Mouse (Mus musculus): ENCODE measurements around the gene Spata45. TPM values are rescaled to one million over a fixed set of nuclear protein-coding genes. Genes with fewer than 3 reads are reported as not detected.

The Spata45 gene
- polyA plus RNA-seq, 1 experiment from 2014 or later: not detected

- no peaks in the 10 kb centered on the region for H3K4me1 ChIP-seq
- 67% methylated on average over 7 of the region's 7 CpGs for WGBS
- H3K27me3 ChIP-seq (replicated peaks): no peaks in the 10 kb centered on the region
- H3K9me3 ChIP-seq: no peaks in the 10 kb centered on the region
- H3K9ac ChIP-seq: no peak overlapping the region
- no peak for ATAC-seq (ENCODE audit: insufficient read depth, low FRiP score, low read depth)
- no peaks in the 10 kb centered on the region for H3K36me3 ChIP-seq
- no peak overlapping the region for H3K4me3 ChIP-seq (replicated peaks)
- no peak overlapping the region for H3K27ac ChIP-seq
- H3K4me2 ChIP-seq: no peak overlapping the region
These were observed 9.9 kb downstream of the Spata45 start for GRCm38 (mm10) chr1:191046231-191046824.

GRCm38 (mm10) chr1:191053555-191053954 is 17.1 kb downstream of the Spata45 start:
- Histone ChIP-seq H3K36me3 (no peaks in the 10 kb centered on the region), H3K9ac (no peak overlapping the region), H3K4me3 (replicated peaks) (no peak overlapping the region), H3K4me2 (no peak overlapping the region), H3K27ac (no peak overlapping the region), H3K9me3 (no peaks in the 10 kb centered on the region), H3K4me1 (no peaks in the 10 kb centered on the region), H3K27me3 (replicated peaks) (no peaks in the 10 kb centered on the region)
- ATAC-seq (ENCODE audit: insufficient read depth, low FRiP score, low read depth): no peak
- 81% methylated on average over 3 of the region's 3 CpGs for WGBS

DNA sequence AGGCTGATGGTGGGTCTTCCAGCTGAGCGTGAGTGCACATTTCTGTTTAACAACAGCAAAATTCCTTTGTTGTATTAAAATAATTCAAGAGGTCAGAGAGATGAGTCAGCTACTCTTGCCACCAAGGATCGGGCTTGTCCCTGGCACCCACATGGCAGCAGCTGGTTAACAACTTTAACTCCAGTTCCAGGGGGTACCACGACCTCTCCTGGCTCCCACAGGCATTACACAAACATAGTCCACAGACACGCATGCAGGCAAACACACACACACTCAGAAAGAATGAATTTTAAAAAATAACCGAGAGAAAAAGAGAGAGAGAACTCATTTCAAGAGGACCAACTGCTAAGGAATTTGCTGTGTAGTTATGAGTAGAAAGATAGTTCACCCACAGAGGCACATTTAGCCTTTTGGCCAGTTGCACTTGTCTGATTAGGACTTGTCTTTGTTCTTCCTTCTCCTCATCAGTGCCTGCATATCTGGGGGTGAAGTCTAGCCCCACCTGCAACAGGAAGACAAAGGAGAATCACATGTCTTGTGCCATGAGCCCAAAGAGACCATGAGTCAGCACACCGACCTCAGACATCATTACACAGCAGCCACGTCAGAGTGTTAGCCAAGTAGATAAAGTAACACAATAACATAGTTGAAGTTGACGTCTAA is 18.6 kb downstream of the Spata45 start:
- whole genome bisulfite sequencing: 67% methylated on average over 8 of the region's 8 CpGs
- Histone ChIP-seq H3K4me2 (no peak overlapping the region), H3K4me1 (no peaks in the 10 kb centered on the region), H3K4me3 (replicated peaks) (no peak overlapping the region), H3K27ac (no peak overlapping the region), H3K9ac (no peak overlapping the region), H3K36me3 (no peaks in the 10 kb centered on the region), H3K9me3 (no peaks in the 10 kb centered on the region), H3K27me3 (replicated peaks) (no peaks in the 10 kb centered on the region)
- ATAC-seq (ENCODE audit: insufficient read depth, low FRiP score, low read depth): no peak

DNA sequence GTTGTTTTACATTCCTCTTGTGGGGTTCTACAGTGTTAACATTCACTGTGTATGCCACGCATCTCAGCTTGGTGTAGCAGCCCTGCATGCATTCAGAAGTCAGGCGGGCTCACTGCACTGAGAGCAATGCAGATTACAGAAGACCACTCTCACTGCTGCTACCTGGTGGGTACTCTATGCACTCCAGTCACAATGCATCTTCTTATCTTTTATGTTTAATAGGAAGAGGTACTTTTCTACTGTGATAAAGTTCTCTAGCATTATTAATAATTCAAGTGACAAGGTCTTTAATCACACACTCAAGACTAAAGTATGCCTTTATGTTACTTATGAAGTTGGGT is 19.1 kb downstream of the Spata45 start:
- no peak overlapping the region for H3K4me2 ChIP-seq

GRCm38 (mm10) chr1:191057461-191057860 is 21.0 kb downstream of the Spata45 start:
- H3K27ac ChIP-seq: no peak overlapping the region
- WGBS: 65% methylated on average over 3 of the region's 3 CpGs
- H3K9ac ChIP-seq: no peak overlapping the region
- H3K4me3 ChIP-seq (replicated peaks): no peak overlapping the region
- H3K9me3 ChIP-seq: no peaks in the 10 kb centered on the region
- H3K36me3 ChIP-seq: no peaks in the 10 kb centered on the region
- ATAC-seq (ENCODE audit: insufficient read depth, low FRiP score, low read depth): no peak
- H3K4me1 ChIP-seq: no peaks in the 10 kb centered on the region
- no peaks in the 10 kb centered on the region for H3K27me3 ChIP-seq (replicated peaks)
- no peak overlapping the region for H3K4me2 ChIP-seq

More for the DNA sequence above, 19.1 kb downstream of the Spata45 start:
- Histone ChIP-seq H3K9ac (no peak overlapping the region), H3K4me1 (no peaks in the 10 kb centered on the region), H3K36me3 (no peaks in the 10 kb centered on the region), H3K4me3 (replicated peaks) (no peak overlapping the region), H3K27me3 (replicated peaks) (no peaks in the 10 kb centered on the region), H3K9me3 (no peaks in the 10 kb centered on the region), H3K27ac (no peak overlapping the region)
- no peak for ATAC-seq (ENCODE audit: insufficient read depth, low FRiP score, low read depth)
- WGBS: 58% methylated on average over 2 of the region's 2 CpGs

DNA sequence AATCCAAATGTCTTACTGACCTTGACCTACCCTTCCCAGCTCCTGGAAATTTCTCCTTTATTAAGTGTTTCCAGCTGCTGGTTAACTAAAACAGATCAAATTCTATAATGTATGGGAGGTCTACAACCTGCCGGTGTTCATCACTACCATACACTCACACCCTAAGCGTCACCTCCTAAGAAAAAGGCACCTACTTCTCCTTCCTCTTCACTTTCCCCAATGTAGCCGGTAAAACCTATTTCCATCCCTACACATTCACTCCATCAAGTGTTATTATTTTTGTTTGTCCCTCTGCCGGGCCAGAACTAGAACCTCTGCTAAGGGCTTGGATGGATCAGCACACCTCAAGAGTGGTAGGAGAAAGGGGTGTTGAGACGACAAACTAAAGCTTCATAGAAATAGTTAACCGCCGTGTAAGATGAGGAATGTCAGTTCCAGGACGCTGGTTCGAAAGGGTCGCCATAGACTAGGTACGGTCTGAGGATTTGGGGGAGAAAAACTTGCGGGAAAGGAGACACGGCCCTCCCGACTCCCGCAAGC is 25.9 kb downstream of the Spata45 start:
- no peaks in the 10 kb centered on the region for H3K9me3 ChIP-seq
- H3K27me3 ChIP-seq (replicated peaks): no peaks in the 10 kb centered on the region
- ATAC-seq (ENCODE audit: insufficient read depth, low FRiP score, low read depth): peak; percentile 33; the same call in 1 of the 2 replicates
- H3K4me3 ChIP-seq (replicated peaks): peak overlapping the region; percentile 81
- WGBS: 5% methylated on average over 15 of the region's 15 CpGs
- H3K36me3 ChIP-seq: peaks cover 11% of the 10 kb centered on the region; the same call in 1 of the 2 replicates
- peaks cover 11% of the 10 kb centered on the region; the same call in 1 of the 2 replicates for H3K4me1 ChIP-seq
- peak overlapping the region; percentile 37 for H3K9ac ChIP-seq
- no peak overlapping the region for H3K27ac ChIP-seq
- peak overlapping the region; percentile 83 for H3K4me2 ChIP-seq

DNA sequence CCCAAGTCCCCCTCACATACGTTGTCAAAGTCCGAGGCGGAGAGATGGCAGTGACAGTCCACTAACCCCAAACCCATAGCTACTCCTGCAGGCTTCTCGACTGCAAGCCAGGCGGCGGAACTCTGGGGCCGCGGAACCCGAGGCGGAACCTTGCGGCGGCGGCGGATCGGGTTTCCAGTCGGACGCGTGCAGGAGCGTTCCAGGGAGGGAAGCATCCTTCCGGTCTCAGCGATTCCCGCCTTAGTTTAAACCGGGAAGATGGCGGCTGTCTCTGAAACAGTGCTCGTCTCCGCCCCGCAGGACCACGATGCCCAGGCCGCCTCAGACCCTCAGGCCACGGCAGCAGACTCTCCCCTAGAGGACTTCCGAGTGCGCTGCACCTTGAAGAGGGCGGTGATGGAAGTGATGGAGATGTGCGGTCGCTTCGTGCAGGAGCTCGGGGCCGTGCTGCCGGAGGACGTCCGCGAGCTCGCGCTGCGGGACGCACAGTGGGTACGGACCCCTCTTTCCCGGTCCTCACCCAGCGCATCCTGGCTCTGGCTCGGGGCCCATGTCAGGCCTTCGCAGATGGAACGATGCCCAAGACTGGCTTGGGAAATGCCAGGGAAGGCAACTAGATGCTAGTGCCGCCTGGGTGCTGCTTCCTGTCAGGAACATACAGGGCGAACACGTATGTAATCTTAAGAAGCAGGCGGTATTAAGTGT is 26.5 kb downstream of the Spata45 start, which contains the start of the genes Tatdn3 and Nsl1:
Gene Tatdn3, minus strand, starts transcription at position 152 of the 705 bp plus-strand sequence.
Gene Nsl1, plus strand, starts transcription at position 232 of the 705 bp plus-strand sequence.
- peak within 1 kb of the TSS; percentile 81 for H3K4me3 ChIP-seq (replicated peaks)
- H3K4me1 ChIP-seq: peaks cover 11% of the 10 kb centered on the region; the same call in 1 of the 2 replicates
- no peak within 1 kb of the TSS for H3K27ac ChIP-seq
- H3K9ac ChIP-seq: peak within 1 kb of the TSS; percentile 81
- ATAC-seq (ENCODE audit: insufficient read depth, low FRiP score, low read depth): peak; percentile 90
- H3K4me2 ChIP-seq: peak within 1 kb of the TSS; percentile 90
- no peaks in the 10 kb centered on the region for H3K9me3 ChIP-seq
- under 1% methylated on average over 56 of the region's 56 CpGs for WGBS
- H3K27me3 ChIP-seq (replicated peaks): no peaks in the 10 kb centered on the region
- peaks cover 11% of the 10 kb centered on the region; the same call in 1 of the 2 replicates for H3K36me3 ChIP-seq

GRCm38 (mm10) chr1:191063700-191064099 is 27.3 kb downstream of the Spata45 start:
- WGBS: 59% methylated on average over 9 of the region's 9 CpGs
- H3K36me3 ChIP-seq: peaks cover 11% of the 10 kb centered on the region; the same call in 1 of the 2 replicates
- peaks cover 11% of the 10 kb centered on the region; the same call in 1 of the 2 replicates for H3K4me1 ChIP-seq
- peak overlapping the region; percentile 90 for H3K4me2 ChIP-seq
- H3K27me3 ChIP-seq (replicated peaks): no peaks in the 10 kb centered on the region
- no peak overlapping the region for H3K9ac ChIP-seq
- H3K9me3 ChIP-seq: no peaks in the 10 kb centered on the region
- ATAC-seq (ENCODE audit: insufficient read depth, low FRiP score, low read depth): no peak
- no peak overlapping the region for H3K27ac ChIP-seq
- H3K4me3 ChIP-seq (replicated peaks): peak overlapping the region; percentile 81

GRCm38 (mm10) chr1:191064535-191064934 is 28.1 kb downstream of the Spata45 start:
- H3K27me3 ChIP-seq (replicated peaks): no peaks in the 10 kb centered on the region
- ATAC-seq (ENCODE audit: insufficient read depth, low FRiP score, low read depth): no peak
- no peak overlapping the region for H3K4me2 ChIP-seq
- peaks cover 11% of the 10 kb centered on the region; the same call in 1 of the 2 replicates for H3K4me1 ChIP-seq
- H3K9ac ChIP-seq: no peak overlapping the region
- H3K36me3 ChIP-seq: peaks cover 11% of the 10 kb centered on the region; the same call in 1 of the 2 replicates
- H3K9me3 ChIP-seq: no peaks in the 10 kb centered on the region
- H3K27ac ChIP-seq: no peak overlapping the region
- 85% methylated on average over 2 of the region's 2 CpGs for WGBS
- H3K4me3 ChIP-seq (replicated peaks): no peak overlapping the region

- WGBS: 84% methylated on average over 4 of the region's 4 CpGs
- Histone ChIP-seq H3K27me3 (replicated peaks) (no peaks in the 10 kb centered on the region), H3K9ac (no peak overlapping the region), H3K27ac (no peak overlapping the region), H3K4me3 (replicated peaks) (no peak overlapping the region), H3K9me3 (no peaks in the 10 kb centered on the region), H3K4me1 (peaks cover 11% of the 10 kb centered on the region; the same call in 1 of the 2 replicates), H3K36me3 (peaks cover 14% of the 10 kb centered on the region; the same call in 1 of the 2 replicates), H3K4me2 (no peak overlapping the region)
- no peak for ATAC-seq (ENCODE audit: insufficient read depth, low FRiP score, low read depth)
These were observed 28.7 kb downstream of the Spata45 start for GRCm38 (mm10) chr1:191065188-191065587.

DNA sequence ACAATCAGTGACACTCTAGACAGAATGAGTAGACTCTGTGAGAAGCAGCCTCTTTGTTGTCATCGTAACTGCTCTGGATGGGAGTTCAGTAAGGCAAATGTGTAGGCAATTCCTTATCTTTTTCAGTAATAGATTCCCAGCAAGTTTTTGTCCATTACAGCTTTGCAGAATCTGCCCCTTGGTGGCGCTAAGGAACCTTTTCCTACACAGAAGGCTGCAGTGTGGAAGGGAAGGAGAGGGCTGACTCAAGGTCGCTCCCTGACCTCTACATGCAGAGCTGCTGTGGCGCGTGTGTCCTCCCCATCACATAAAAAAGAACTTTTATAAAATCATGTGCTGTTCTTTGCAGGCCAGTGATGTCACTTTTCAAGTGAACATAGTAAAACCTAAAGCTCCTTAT is 31.9 kb downstream of the Spata45 start:
- 80% methylated on average over 5 of the region's 5 CpGs for WGBS

More for the DNA sequence above, 31.9 kb downstream of the Spata45 start:
- Histone ChIP-seq H3K9ac (no peak overlapping the region), H3K4me3 (replicated peaks) (no peak overlapping the region), H3K27ac (no peak overlapping the region), H3K36me3 (peaks cover 42% of the 10 kb centered on the region), H3K9me3 (no peaks in the 10 kb centered on the region), H3K4me2 (no peak overlapping the region), H3K4me1 (peaks cover 11% of the 10 kb centered on the region; the same call in 1 of the 2 replicates), H3K27me3 (replicated peaks) (no peaks in the 10 kb centered on the region)
- no peak for ATAC-seq (ENCODE audit: insufficient read depth, low FRiP score, low read depth)

Measured in stomach, embryonic 15.5 days (tissue).